Mouse (Mus musculus): ENCODE measurements around the gene Dpf3. TPM values are rescaled to one million over a fixed set of nuclear protein-coding genes. Genes with fewer than 3 reads are reported as not detected.

Gene Dpf3
- polyA plus RNA-seq, 1 experiment: 0.52 TPM

GRCm38 (mm10) chr12:83373081-83373480, 114.4 kb downstream of the Dpf3 start:
- Histone ChIP-seq H3K27me3 (ENCODE audit: control insufficient read depth, insufficient read depth, insufficient read length) (peaks cover 10% of the 10 kb centered on the region), H3K4me2 (ENCODE audit: low read depth) (no peak overlapping the region), H3K36me3 (ENCODE audit: control insufficient read depth, insufficient read depth) (no peaks in the 10 kb centered on the region), H3ac (ENCODE audit: control insufficient read depth, insufficient read length) (no peak overlapping the region), H3K79me2 (ENCODE audit: control insufficient read depth, insufficient read depth) (no peaks in the 10 kb centered on the region), H3K4me3 (no peak overlapping the region)
- TF ChIP-seq SRF (IDR thresholded peaks at IDR 0.05; ENCODE audit: control insufficient read depth, insufficient read length, low read depth): no peak
- no peak for TF ChIP-seq TCF3 (IDR thresholded peaks at IDR 0.05; ENCODE audit: insufficient read length, low read depth)
- TF ChIP-seq TCF12 (IDR thresholded peaks at IDR 0.05; ENCODE audit: insufficient read depth, poor library complexity, severe bottlenecking): no peak
- TF ChIP-seq REST (IDR thresholded peaks at IDR 0.05; ENCODE audit: insufficient read depth, insufficient read length): no peak
- no peak for TF ChIP-seq E2F4 (IDR thresholded peaks at IDR 0.05; ENCODE audit: insufficient read depth)
- TF ChIP-seq USF1 (IDR thresholded peaks at IDR 0.05; ENCODE audit: low read depth): no peak
- no peak for TF ChIP-seq POLR2A (IDR thresholded peaks at IDR 0.05; ENCODE audit: insufficient read length, low read depth)
- TF ChIP-seq MYOD1 (IDR thresholded peaks at IDR 0.05; ENCODE audit: control insufficient read depth in 1 of 3, insufficient read length in 2 of 3, low read depth in 2 of 3): no peak
- TF ChIP-seq POLR2AphosphoS2 (IDR thresholded peaks at IDR 0.05; ENCODE audit: insufficient read length, low read depth): no peak
- TF ChIP-seq MAX (IDR thresholded peaks at IDR 0.05; ENCODE audit: low read depth): no peak
- no peak for TF ChIP-seq CEBPB (IDR thresholded peaks at IDR 0.05; ENCODE audit: insufficient read depth, poor library complexity, severe bottlenecking)
- TF ChIP-seq MYOG (IDR thresholded peaks at IDR 0.05; ENCODE audit: control insufficient read depth in 1 of 3, insufficient read depth in 1 of 3, insufficient read length in 2 of 3, low read depth in 2 of 3): no peak

DNA sequence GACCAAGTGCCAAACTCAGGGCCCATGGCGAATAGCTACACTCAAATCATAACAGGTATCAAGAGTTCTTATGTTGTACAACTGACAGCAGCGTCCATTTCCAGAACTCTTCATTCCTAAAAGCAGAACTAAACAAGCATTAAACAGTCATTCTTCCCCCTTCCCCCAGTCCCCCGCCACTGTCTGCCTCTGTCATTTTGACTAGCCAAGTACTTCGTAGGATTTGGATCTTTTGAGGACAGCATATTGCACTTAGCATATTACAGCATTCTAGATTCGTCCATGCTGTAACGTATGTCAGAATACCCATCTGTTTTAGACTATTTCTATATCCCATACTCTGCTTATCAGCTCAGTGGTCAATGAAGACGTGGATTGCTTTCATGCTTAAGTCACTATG, 115.2 kb downstream of the Dpf3 start:
- Histone ChIP-seq H3K36me3 (ENCODE audit: control insufficient read depth, insufficient read depth) (no peaks in the 10 kb centered on the region), H3K4me3 (no peak overlapping the region), H3K4me2 (ENCODE audit: low read depth) (no peak overlapping the region), H3K79me2 (ENCODE audit: control insufficient read depth, insufficient read depth) (no peaks in the 10 kb centered on the region), H3ac (ENCODE audit: control insufficient read depth, insufficient read length) (no peak overlapping the region), H3K27me3 (ENCODE audit: control insufficient read depth, insufficient read depth, insufficient read length) (peaks cover 10% of the 10 kb centered on the region)
- TF ChIP-seq POLR2AphosphoS2 (IDR thresholded peaks at IDR 0.05; ENCODE audit: insufficient read length, low read depth): no peak

GRCm38 (mm10) chr12:83370221-83370620, 117.3 kb downstream of the Dpf3 start:
- no peak overlapping the region for H3K4me2 ChIP-seq (ENCODE audit: low read depth)
- peaks cover 7% of the 10 kb centered on the region for H3K27me3 ChIP-seq (ENCODE audit: control insufficient read depth, insufficient read depth, insufficient read length)
- no peak overlapping the region for H3K4me3 ChIP-seq
- no peak overlapping the region for H3ac ChIP-seq (ENCODE audit: control insufficient read depth, insufficient read length)
- H3K79me2 ChIP-seq (ENCODE audit: control insufficient read depth, insufficient read depth): no peaks in the 10 kb centered on the region
- no peaks in the 10 kb centered on the region for H3K36me3 ChIP-seq (ENCODE audit: control insufficient read depth, insufficient read depth)
- TF ChIP-seq SRF (IDR thresholded peaks at IDR 0.05; ENCODE audit: control insufficient read depth, insufficient read length, low read depth) (no peak), MYOG (IDR thresholded peaks at IDR 0.05; ENCODE audit: control insufficient read depth in 1 of 3, insufficient read depth in 1 of 3, insufficient read length in 2 of 3, low read depth in 2 of 3) (no peak), MAX (IDR thresholded peaks at IDR 0.05; ENCODE audit: low read depth) (no peak), REST (IDR thresholded peaks at IDR 0.05; ENCODE audit: insufficient read depth, insufficient read length) (no peak), E2F4 (IDR thresholded peaks at IDR 0.05; ENCODE audit: insufficient read depth) (no peak), MYOD1 (IDR thresholded peaks at IDR 0.05; ENCODE audit: control insufficient read depth in 1 of 3, insufficient read length in 2 of 3, low read depth in 2 of 3) (no peak), POLR2A (IDR thresholded peaks at IDR 0.05; ENCODE audit: insufficient read length, low read depth) (no peak), TCF12 (IDR thresholded peaks at IDR 0.05; ENCODE audit: insufficient read depth, poor library complexity, severe bottlenecking) (no peak), USF1 (IDR thresholded peaks at IDR 0.05; ENCODE audit: low read depth) (no peak), CEBPB (IDR thresholded peaks at IDR 0.05; ENCODE audit: insufficient read depth, poor library complexity, severe bottlenecking) (no peak), TCF3 (IDR thresholded peaks at IDR 0.05; ENCODE audit: insufficient read length, low read depth) (no peak), POLR2AphosphoS2 (IDR thresholded peaks at IDR 0.05; ENCODE audit: insufficient read length, low read depth) (no peak)

DNA sequence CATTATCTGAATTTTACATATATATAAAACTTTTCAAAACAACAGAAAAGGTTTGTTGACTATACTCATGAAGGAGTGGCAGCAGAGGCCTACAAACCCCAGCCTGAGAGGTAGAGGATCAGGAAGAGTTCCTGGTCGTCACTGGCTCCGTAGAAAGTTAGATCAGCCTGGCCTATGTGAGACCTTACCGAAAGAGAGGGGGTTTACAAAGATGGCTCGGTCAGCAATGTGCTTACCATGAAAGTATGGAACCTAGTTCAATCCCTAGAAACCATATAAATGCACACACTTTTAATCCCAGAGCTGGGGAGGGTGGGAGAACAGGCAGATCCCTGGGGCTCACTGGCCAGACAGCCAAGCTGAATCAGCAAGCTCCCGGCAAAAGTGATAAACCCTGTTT, 118.1 kb downstream of the Dpf3 start:
- Histone ChIP-seq H3K79me2 (ENCODE audit: control insufficient read depth, insufficient read depth) (no peaks in the 10 kb centered on the region), H3K27me3 (ENCODE audit: control insufficient read depth, insufficient read depth, insufficient read length) (no peaks in the 10 kb centered on the region), H3K36me3 (ENCODE audit: control insufficient read depth, insufficient read depth) (no peaks in the 10 kb centered on the region), H3ac (ENCODE audit: control insufficient read depth, insufficient read length) (no peak overlapping the region), H3K4me2 (ENCODE audit: low read depth) (no peak overlapping the region), H3K4me3 (no peak overlapping the region)
- TF ChIP-seq MAX (IDR thresholded peaks at IDR 0.05; ENCODE audit: low read depth) (no peak), POLR2A (IDR thresholded peaks at IDR 0.05; ENCODE audit: insufficient read length, low read depth) (no peak), E2F4 (IDR thresholded peaks at IDR 0.05; ENCODE audit: insufficient read depth) (no peak), REST (IDR thresholded peaks at IDR 0.05; ENCODE audit: insufficient read depth, insufficient read length) (no peak), MYOG (IDR thresholded peaks at IDR 0.05; ENCODE audit: control insufficient read depth in 1 of 3, insufficient read depth in 1 of 3, insufficient read length in 2 of 3, low read depth in 2 of 3) (no peak), MYOD1 (IDR thresholded peaks at IDR 0.05; ENCODE audit: control insufficient read depth in 1 of 3, insufficient read length in 2 of 3, low read depth in 2 of 3) (no peak), CEBPB (IDR thresholded peaks at IDR 0.05; ENCODE audit: insufficient read depth, poor library complexity, severe bottlenecking) (no peak), USF1 (IDR thresholded peaks at IDR 0.05; ENCODE audit: low read depth) (no peak), SRF (IDR thresholded peaks at IDR 0.05; ENCODE audit: control insufficient read depth, insufficient read length, low read depth) (no peak), POLR2AphosphoS2 (IDR thresholded peaks at IDR 0.05; ENCODE audit: insufficient read length, low read depth) (no peak), TCF3 (IDR thresholded peaks at IDR 0.05; ENCODE audit: insufficient read length, low read depth) (no peak), TCF12 (IDR thresholded peaks at IDR 0.05; ENCODE audit: insufficient read depth, poor library complexity, severe bottlenecking) (no peak)

DNA sequence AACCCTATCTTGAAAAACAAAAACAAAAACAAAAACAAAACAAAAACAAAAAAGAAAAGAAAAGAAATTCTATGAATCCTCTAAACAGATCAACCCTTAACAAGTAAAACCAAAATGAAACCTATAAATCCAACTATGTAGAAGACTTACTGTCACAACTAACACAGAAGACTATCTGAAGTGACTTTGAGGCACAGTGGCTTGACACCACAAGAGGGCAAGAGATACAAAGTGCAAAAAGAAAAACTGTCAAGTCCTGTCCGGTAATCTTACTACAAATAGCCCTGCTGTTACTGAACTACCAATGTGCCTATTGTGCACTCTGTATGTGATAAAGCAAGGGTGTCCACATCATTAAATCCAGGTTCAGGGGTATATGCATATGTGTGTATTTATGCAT, 120.0 kb downstream of the Dpf3 start:
- H3ac ChIP-seq (ENCODE audit: control insufficient read depth, insufficient read length): no peak overlapping the region
- H3K36me3 ChIP-seq (ENCODE audit: control insufficient read depth, insufficient read depth): no peaks in the 10 kb centered on the region
- TF ChIP-seq TCF12 (IDR thresholded peaks at IDR 0.05; ENCODE audit: insufficient read depth, poor library complexity, severe bottlenecking) (no peak), MAX (IDR thresholded peaks at IDR 0.05; ENCODE audit: low read depth) (no peak), TCF3 (IDR thresholded peaks at IDR 0.05; ENCODE audit: insufficient read length, low read depth) (no peak), MYOD1 (IDR thresholded peaks at IDR 0.05; ENCODE audit: control insufficient read depth in 1 of 3, insufficient read length in 2 of 3, low read depth in 2 of 3) (no peak), REST (IDR thresholded peaks at IDR 0.05; ENCODE audit: insufficient read depth, insufficient read length) (no peak), CEBPB (IDR thresholded peaks at IDR 0.05; ENCODE audit: insufficient read depth, poor library complexity, severe bottlenecking) (no peak), SRF (IDR thresholded peaks at IDR 0.05; ENCODE audit: control insufficient read depth, insufficient read length, low read depth) (no peak), E2F4 (IDR thresholded peaks at IDR 0.05; ENCODE audit: insufficient read depth) (no peak), USF1 (IDR thresholded peaks at IDR 0.05; ENCODE audit: low read depth) (no peak), MYOG (IDR thresholded peaks at IDR 0.05; ENCODE audit: control insufficient read depth in 1 of 3, insufficient read depth in 1 of 3, insufficient read length in 2 of 3, low read depth in 2 of 3) (no peak), POLR2AphosphoS2 (IDR thresholded peaks at IDR 0.05; ENCODE audit: insufficient read length, low read depth) (no peak), POLR2A (IDR thresholded peaks at IDR 0.05; ENCODE audit: insufficient read length, low read depth) (no peak)
- H3K79me2 ChIP-seq (ENCODE audit: control insufficient read depth, insufficient read depth): no peaks in the 10 kb centered on the region
- H3K4me3 ChIP-seq: no peak overlapping the region
- no peak overlapping the region for H3K4me2 ChIP-seq (ENCODE audit: low read depth)
- no peaks in the 10 kb centered on the region for H3K27me3 ChIP-seq (ENCODE audit: control insufficient read depth, insufficient read depth, insufficient read length)
